Mouse (Mus musculus) spleen, postnatal 4 days (tissue): Measurements from ENCODE around the gene Diexf.

Experiments used
- DNase-seq, 2 experiments: peaks; one replicate each; pipeline ENCODE4 v3.0.0; 2022; ENCODE audit warnings: low spot score in 2 of 2

Diexf gene

DNA sequence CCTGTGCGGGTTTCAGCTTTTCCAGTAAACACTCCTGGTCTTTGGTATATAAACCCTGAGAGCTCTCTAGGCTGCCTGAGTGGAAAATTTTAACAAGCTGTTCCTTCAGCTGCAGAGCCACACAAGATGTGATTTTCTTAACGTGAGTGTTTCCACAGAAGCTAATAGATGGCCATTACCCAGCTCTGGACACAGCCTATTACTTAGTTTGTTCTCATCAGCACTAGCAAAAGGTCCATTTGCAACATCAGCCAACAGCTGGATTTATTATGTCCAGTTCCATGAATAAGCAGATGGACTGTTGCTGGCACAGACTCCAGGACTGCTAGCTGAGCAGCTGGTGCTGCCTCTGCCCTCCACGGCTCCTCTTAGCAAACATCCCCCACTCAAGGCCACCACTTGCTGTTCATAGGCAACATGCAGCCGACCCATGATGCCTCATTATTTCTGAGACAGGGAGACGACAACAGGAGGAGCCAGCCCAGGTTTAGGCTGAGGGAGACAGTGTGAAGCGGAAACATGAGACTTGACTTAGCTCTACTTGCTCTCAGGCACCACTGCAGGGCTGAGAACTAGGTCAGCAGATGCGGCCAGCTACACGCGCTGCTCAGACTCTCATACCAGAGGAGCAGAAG, 43.1 kb downstream of the Diexf start:
- no peak for DNase-seq

DNA sequence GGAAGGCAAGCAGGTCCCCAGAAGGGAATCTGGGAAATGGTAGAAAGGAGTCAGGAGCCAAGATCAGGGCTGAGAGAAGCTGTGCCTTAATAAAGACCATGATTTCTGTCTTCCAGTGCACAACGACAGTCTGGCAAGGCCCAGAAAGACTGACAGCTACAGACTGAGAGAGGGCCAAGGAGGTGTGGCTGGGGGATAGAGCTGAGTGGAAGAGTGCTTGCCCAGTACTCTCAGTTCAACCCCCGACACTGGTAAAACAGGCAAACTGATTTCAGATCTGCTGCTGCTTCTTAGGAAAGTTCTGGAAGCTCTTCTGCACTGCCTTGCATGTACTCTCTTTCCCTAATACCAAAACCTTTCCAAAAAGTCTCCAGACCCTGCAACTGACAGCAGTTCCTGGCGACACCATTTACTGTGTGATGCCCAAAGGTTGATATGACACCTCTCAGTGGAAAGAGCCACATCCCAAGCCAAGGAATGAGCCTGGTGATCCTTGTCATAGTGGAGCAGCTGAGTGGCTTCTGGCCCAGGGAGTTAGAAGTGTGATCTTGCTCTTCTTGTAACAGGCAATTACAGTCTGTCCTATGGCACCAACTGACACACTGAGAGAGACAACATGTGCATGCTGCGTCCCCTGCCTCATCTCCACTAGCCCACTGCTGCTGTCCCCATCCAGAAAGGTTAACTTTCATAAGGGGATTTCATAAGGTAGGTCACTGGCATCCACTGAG, 43.8 kb downstream of the Diexf start:
- DNase-seq: no peak

DNA sequence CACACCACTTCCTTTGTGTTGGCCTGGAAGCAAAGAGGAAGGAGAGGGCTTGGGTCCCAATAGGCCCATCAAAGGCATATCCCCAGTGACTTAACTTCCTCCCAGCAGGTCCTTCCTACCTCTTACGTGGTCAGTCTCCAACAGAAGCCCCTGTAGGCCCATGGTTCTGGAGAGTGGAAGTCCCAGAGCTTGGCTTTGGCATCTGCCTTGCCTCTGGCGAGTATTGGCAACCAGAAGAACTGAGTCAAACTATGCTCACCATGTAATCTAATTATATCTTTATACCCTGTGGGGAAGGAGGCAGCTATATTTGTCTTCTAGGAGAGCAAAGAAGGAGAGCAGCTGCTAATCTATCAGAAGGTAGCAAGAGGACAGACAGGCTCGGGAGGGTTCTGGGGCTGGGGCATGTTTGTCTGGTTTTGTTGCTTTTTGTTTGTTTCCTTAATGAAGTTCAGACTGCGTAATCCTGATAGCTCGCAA, 44.5 kb downstream of the Diexf start:
- DNase-seq: no peak

DNA sequence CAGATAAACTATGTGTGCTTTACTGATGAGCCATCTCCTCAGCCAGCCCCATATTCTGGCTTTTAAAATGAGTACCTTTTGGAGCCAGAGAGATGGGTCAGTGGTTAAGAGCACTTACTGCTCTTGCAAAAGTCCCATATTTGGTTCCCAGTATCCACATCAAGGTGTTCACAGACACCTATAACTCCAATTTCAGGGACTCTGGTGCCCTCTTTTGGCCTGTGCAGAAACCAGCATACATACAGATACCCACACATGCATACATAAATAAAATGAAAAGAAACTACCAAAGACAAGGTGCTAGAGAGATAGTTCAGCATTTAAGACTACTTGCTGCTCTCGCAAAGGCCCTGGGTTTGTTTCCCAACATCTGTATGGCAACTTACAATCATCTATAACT, 46.1 kb downstream of the Diexf start:
- no peak for DNase-seq

DNA sequence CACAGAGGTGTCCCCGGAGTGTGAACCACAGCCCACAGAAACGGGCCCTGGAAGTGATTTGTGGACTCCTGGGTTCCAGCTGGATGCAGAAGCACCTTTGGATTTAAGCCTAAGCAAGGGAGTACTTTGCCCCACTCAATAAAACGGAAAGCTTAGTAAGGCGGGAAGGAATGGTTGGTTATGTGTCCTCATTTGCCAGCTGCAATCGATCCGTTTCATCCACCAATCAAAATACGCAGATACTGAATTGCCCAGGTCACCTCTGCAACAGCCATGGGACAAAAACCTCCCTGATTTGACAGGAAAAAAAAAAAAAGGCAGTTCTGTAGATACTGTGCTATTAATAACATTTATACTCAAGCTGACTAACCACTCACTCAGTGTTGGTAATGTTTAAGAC, 47.0 kb downstream of the Diexf start:
- DNase-seq: no peak

DNA sequence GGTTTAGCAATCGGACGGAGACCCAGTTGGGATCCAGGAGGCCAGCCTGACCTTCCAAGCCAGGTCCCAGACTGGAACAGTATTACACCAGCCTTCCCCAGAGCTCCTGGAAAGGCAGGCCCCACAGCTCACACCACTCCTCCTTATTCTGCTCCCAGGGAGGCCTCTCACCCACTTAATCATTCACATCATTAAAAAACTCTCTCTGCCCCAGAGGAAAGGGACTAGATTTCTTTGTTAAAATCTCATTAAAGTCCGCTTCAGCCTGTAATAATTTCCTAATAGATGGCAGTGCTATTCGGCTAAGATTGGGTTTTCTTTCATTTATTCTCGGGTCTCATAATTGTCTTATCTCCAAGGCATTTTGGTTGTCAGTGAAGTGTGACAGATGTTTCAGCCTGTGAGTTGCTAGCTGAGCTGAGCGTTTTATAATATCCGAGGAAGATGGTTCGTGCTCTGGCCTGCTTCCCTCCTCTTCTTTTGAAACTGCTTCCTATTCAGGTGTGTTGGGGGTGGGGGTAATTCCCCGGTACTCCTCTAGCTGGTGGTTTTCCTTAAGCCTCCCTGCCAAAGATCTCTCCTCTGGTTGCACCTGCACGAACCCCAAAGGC, 47.7 kb downstream of the Diexf start:
- DNase-seq: no peak

DNA sequence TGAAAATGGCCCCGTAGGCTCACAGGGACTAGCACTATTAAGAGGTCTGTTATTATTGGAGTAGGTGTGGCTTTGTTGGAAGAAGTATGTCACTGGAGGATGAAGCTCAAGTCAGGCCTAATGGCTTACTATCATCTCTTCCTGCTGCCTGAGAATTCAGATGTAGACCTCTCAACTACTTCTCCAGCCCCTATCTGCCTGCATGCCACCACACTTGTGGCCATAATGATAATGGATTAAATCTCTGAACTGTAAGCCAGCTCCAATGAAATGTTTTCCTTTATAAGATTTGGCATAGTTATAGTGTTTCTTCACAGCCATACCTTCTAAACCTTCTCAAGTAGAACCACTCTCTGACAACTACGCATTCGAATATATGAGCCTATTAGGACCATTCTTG, 67.5 kb downstream of the Diexf start:
- DNase-seq: no peak

DNA sequence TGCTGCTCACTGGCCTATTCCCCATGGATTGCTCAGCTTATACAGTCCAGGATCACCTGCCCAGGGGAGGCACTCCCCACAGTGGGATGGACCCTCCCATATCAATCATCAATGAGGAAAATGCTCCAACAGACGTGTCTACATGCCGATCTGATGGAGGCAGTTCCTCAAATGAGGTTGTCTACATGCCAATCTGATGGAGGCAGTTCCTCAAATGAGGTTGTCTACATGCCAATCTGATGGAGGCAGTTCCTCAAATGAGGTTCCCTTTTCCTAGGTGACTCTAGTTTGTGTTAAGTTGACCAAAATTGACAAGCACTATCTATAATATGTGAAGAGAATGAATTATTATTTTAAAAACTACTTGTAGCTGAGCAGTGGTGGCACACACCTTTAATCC, 69.9 kb downstream of the Diexf start:
- no peak for DNase-seq

DNA sequence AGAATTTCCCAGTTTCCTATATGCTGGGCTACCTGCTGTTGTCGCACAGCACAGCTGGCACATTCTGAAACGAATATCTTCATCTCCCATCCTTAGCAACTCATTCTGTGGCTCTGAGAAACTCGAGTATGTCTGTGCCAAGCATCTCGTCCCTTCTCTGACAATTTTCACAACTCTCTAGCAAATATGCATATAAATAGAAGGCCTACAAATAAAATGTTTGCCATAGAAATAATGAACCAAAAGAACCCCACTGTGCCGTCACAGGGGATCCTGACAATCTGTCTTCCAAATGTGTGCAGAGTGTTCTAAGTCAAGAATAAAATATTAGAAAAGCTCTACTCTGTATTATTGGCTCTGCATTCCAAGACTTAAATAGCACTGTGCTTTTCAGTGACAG, 70.5 kb downstream of the Diexf start:
- no peak for DNase-seq

DNA sequence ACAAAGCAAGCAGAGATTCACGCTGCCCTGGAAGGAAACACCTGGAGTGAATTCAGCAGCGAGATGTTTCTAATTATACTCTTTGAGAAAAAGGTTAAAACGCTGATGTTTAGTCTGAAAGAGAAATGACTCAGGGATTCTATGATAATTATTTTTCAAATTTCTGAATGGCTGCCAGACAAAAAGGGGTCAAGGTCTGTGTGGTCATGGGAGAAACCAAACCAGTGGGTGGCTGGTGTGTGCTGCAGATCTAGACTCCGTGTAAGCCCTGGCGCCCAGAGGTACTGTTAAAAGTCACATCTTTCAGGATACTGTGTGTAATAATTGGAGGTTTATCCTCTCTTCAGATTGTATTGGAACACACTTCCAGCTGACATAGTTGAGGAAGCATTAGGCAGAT, 75.7 kb downstream of the Diexf start:
- DNase-seq: no peak

DNA sequence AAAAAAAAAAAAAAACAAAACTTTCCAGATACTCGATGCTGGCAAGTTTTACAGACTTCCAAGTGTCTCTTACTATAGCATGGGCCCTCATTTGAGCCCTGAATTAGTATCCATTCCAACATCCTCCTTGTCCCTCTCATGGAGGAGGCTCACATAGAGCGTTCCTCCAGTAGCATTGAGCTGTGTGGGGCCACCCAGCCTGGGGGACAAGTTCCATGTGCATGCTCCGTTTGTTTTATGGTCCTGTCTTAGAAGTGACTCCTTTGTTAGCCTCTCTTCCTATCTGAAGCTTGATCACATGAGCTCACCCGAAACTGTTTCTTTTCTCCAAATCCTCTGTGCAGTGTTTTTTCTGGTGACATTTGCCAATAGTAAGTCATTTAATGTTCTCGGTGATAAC, 77.0 kb downstream of the Diexf start:
- DNase-seq: no peak

DNA sequence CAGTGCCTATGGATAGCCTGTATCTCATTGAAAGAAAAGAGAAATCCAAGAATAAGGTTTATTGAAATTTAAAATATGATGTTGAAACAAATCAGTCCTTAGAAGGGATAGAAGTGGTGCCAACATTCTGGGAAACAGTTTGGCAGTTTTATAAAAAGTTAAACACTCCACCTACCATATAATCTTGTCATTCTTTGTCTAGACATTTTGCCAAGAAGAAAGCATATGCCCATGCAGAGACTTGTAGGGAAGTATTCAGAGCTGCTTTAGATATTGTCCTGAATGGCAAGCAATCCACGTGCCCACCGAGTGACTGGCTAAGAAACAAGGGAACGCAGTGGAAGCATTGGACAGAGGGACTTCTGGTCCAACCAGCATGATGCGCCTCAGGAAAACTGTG, 82.5 kb downstream of the Diexf start:
- no peak for DNase-seq

DNA sequence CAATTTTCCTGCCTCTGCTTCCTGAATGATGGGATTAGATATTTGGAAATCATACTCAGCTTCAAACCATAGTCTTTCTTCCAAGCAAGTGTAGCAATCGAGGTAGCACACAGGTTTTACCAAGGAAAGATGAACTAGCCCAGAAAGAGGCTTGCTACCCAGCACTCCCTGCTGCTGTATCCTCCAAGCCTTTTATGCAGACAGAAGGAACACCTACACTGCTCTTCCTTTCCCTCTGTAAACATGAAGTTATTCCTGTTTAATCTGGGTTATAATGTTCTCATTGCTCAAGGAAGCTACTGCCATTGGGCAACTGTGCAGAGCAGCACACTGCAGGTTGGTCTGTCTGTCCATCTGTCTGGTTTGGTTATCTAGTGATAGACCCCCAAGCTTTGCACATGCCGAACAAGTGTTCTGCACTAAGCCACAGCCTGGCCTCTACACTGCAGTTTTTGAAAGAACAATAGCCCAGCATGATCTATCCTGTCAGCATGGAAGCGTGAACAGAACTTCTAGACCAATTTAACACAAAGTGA, 87.2 kb downstream of the Diexf start:
- no peak for DNase-seq
